Mouse (Mus musculus): ENCODE measurements around the gene Fbxw11. TPM values are rescaled to one million over a fixed set of nuclear protein-coding genes. Genes with fewer than 3 reads are reported as not detected.

Fbxw11 gene
- total RNA-seq, 1 experiment: 45.8 TPM

- Histone ChIP-seq H3K9ac (ENCODE audit: insufficient read depth, low read depth, low read length, poor library complexity, severe bottlenecking) (no peak overlapping the region), H3K27ac (ENCODE audit: insufficient read depth, low read depth, low read length, poor library complexity, severe bottlenecking) (no peak overlapping the region), H3K9me3 (ENCODE audit: control insufficient read depth, insufficient read depth, low read depth, low read length) (no peaks in the 10 kb centered on the region), H3K4me1 (ENCODE audit: control insufficient read depth in 2 of 2, insufficient read depth in 2 of 2, low read length in 2 of 2, poor library complexity in 1 of 2) (0 out of 4 replicates have a peak, but pooled peaks cover 0 to 1% of the 10 kb centered on the region in 2 experiments), H3K4me3 (ENCODE audit: insufficient read depth in 1 of 2, low read depth in 1 of 2, low read length in 2 of 2, poor library complexity in 1 of 2, severe bottlenecking in 1 of 2) (no peak overlapping the region), H3K36me3 (ENCODE audit: control insufficient read depth, insufficient read depth, low read length, poor library complexity, severe bottlenecking) (no peaks in the 10 kb centered on the region)
- no peak for TF ChIP-seq HCFC1 (IDR thresholded peaks at IDR 0.05; ENCODE audit: borderline replicate concordance, insufficient read depth, low read length)
- TF ChIP-seq ZC3H11A (IDR thresholded peaks at IDR 0.05; ENCODE audit: borderline replicate concordance, low read depth, low read length): no peak
- no peak for TF ChIP-seq CHD2 (IDR thresholded peaks at IDR 0.05; ENCODE audit: low read depth, low read length)
- TF ChIP-seq MAFK (IDR thresholded peaks at IDR 0.05; ENCODE audit: insufficient read depth, low read depth, low read length): no peak
- no peak for TF ChIP-seq ZNF384 (IDR thresholded peaks at IDR 0.05; ENCODE audit: low read depth, low read length)
- no peak for DNase-seq (ENCODE audit: low read depth, low spot score)
- in situ Hi-C loops (cut with MboI; ENCODE audit: low sequenced_read_pairs in 2 of 2, unreplicated experiment in 2 of 2): no loop called here
Observed at GRCm38 (mm10) chr11:32632671-32633070, 9.9 kb upstream of the Fbxw11 start.

- Histone ChIP-seq H3K36me3 (ENCODE audit: control insufficient read depth, insufficient read depth, low read length, poor library complexity, severe bottlenecking) (no peaks in the 10 kb centered on the region), H3K9ac (ENCODE audit: insufficient read depth, low read depth, low read length, poor library complexity, severe bottlenecking) (no peak overlapping the region), H3K4me3 (ENCODE audit: insufficient read depth in 1 of 2, low read depth in 1 of 2, low read length in 2 of 2, poor library complexity in 1 of 2, severe bottlenecking in 1 of 2) (no peak overlapping the region), H3K9me3 (ENCODE audit: control insufficient read depth, insufficient read depth, low read depth, low read length) (no peaks in the 10 kb centered on the region), H3K27ac (ENCODE audit: insufficient read depth, low read depth, low read length, poor library complexity, severe bottlenecking) (no peak overlapping the region), H3K4me1 (ENCODE audit: control insufficient read depth in 2 of 2, insufficient read depth in 2 of 2, low read length in 2 of 2, poor library complexity in 1 of 2) (0 out of 4 replicates have a peak, but pooled peaks cover 0 to 1% of the 10 kb centered on the region in 2 experiments)
- TF ChIP-seq HCFC1 (IDR thresholded peaks at IDR 0.05; ENCODE audit: borderline replicate concordance, insufficient read depth, low read length) (no peak), ZC3H11A (IDR thresholded peaks at IDR 0.05; ENCODE audit: borderline replicate concordance, low read depth, low read length) (peak; percentile 69; the same call in 1 of the 2 replicates)
- in situ Hi-C loops (cut with MboI; ENCODE audit: low sequenced_read_pairs in 2 of 2, unreplicated experiment in 2 of 2): no loop called here
- DNase-seq (ENCODE audit: low read depth, low spot score): peak; percentile 58
Observed at GRCm38 (mm10) chr11:32633542-32633941, 9.0 kb upstream of the Fbxw11 start.

- no peak for DNase-seq (ENCODE audit: low read depth, low spot score)
- Histone ChIP-seq H3K36me3 (ENCODE audit: control insufficient read depth, insufficient read depth, low read length, poor library complexity, severe bottlenecking) (no peaks in the 10 kb centered on the region), H3K9ac (ENCODE audit: insufficient read depth, low read depth, low read length, poor library complexity, severe bottlenecking) (no peak overlapping the region), H3K9me3 (ENCODE audit: control insufficient read depth, insufficient read depth, low read depth, low read length) (no peaks in the 10 kb centered on the region), H3K27ac (ENCODE audit: insufficient read depth, low read depth, low read length, poor library complexity, severe bottlenecking) (no peak overlapping the region), H3K4me3 (ENCODE audit: insufficient read depth in 1 of 2, low read depth in 1 of 2, low read length in 2 of 2, poor library complexity in 1 of 2, severe bottlenecking in 1 of 2) (no peak overlapping the region), H3K4me1 (ENCODE audit: control insufficient read depth in 2 of 2, insufficient read depth in 2 of 2, low read length in 2 of 2, poor library complexity in 1 of 2) (0 out of 4 replicates have a peak, but pooled peaks cover 0 to 1% of the 10 kb centered on the region in 2 experiments)
- TF ChIP-seq ZNF384 (IDR thresholded peaks at IDR 0.05; ENCODE audit: low read depth, low read length): no peak
- TF ChIP-seq HCFC1 (IDR thresholded peaks at IDR 0.05; ENCODE audit: borderline replicate concordance, insufficient read depth, low read length): no peak
- no peak for TF ChIP-seq MAFK (IDR thresholded peaks at IDR 0.05; ENCODE audit: insufficient read depth, low read depth, low read length)
- no peak for TF ChIP-seq CHD2 (IDR thresholded peaks at IDR 0.05; ENCODE audit: low read depth, low read length)
- no peak for TF ChIP-seq ZC3H11A (IDR thresholded peaks at IDR 0.05; ENCODE audit: borderline replicate concordance, low read depth, low read length)
- in situ Hi-C loops (cut with MboI; ENCODE audit: low sequenced_read_pairs in 2 of 2, unreplicated experiment in 2 of 2): no loop called here
Observed at GRCm38 (mm10) chr11:32634143-32634542, 8.4 kb upstream of the Fbxw11 start.

- in situ Hi-C loops (cut with MboI; ENCODE audit: low sequenced_read_pairs in 2 of 2, unreplicated experiment in 2 of 2): no loop called here
- Histone ChIP-seq H3K36me3 (ENCODE audit: control insufficient read depth, insufficient read depth, low read length, poor library complexity, severe bottlenecking) (no peaks in the 10 kb centered on the region), H3K9ac (ENCODE audit: insufficient read depth, low read depth, low read length, poor library complexity, severe bottlenecking) (no peak overlapping the region), H3K9me3 (ENCODE audit: control insufficient read depth, insufficient read depth, low read depth, low read length) (no peaks in the 10 kb centered on the region), H3K4me3 (ENCODE audit: insufficient read depth in 1 of 2, low read depth in 1 of 2, low read length in 2 of 2, poor library complexity in 1 of 2, severe bottlenecking in 1 of 2) (no peak overlapping the region), H3K4me1 (ENCODE audit: control insufficient read depth in 2 of 2, insufficient read depth in 2 of 2, low read length in 2 of 2, poor library complexity in 1 of 2) (0 out of 4 replicates have a peak, but pooled peaks cover 0 to 1% of the 10 kb centered on the region in 2 experiments), H3K27ac (ENCODE audit: insufficient read depth, low read depth, low read length, poor library complexity, severe bottlenecking) (no peak overlapping the region)
- TF ChIP-seq ZC3H11A (IDR thresholded peaks at IDR 0.05; ENCODE audit: borderline replicate concordance, low read depth, low read length) (no peak), CHD2 (IDR thresholded peaks at IDR 0.05; ENCODE audit: low read depth, low read length) (no peak), ZNF384 (IDR thresholded peaks at IDR 0.05; ENCODE audit: low read depth, low read length) (no peak), MAFK (IDR thresholded peaks at IDR 0.05; ENCODE audit: insufficient read depth, low read depth, low read length) (no peak)
- DNase-seq (ENCODE audit: low read depth, low spot score): no peak
Observed at GRCm38 (mm10) chr11:32634842-32635241, 7.7 kb upstream of the Fbxw11 start.

- H3K27ac ChIP-seq (ENCODE audit: insufficient read depth, low read depth, low read length, poor library complexity, severe bottlenecking): no peak overlapping the region
- in situ Hi-C loops (cut with MboI; ENCODE audit: low sequenced_read_pairs in 2 of 2, unreplicated experiment in 2 of 2): no loop called here
Observed at GRCm38 (mm10) chr11:32636275-32636674, 6.2 kb upstream of the Fbxw11 start.

More at GRCm38 (mm10) chr11:32636275-32636674, 6.2 kb upstream of the Fbxw11 start:
- no peaks in the 10 kb centered on the region for H3K36me3 ChIP-seq (ENCODE audit: control insufficient read depth, insufficient read depth, low read length, poor library complexity, severe bottlenecking)
- TF ChIP-seq ZNF384 (IDR thresholded peaks at IDR 0.05; ENCODE audit: low read depth, low read length): 0 out of 2 replicates have a peak, but pooled peaks have one; percentile 44
- TF ChIP-seq ZC3H11A (IDR thresholded peaks at IDR 0.05; ENCODE audit: borderline replicate concordance, low read depth, low read length): no peak
- 0 out of 4 replicates have a peak, but pooled peaks cover 0 to 1% of the 10 kb centered on the region in 2 experiments for H3K4me1 ChIP-seq (ENCODE audit: control insufficient read depth in 2 of 2, insufficient read depth in 2 of 2, low read length in 2 of 2, poor library complexity in 1 of 2)
- no peaks in the 10 kb centered on the region for H3K9me3 ChIP-seq (ENCODE audit: control insufficient read depth, insufficient read depth, low read depth, low read length)
- H3K9ac ChIP-seq (ENCODE audit: insufficient read depth, low read depth, low read length, poor library complexity, severe bottlenecking): no peak overlapping the region
- no peak overlapping the region for H3K4me3 ChIP-seq (ENCODE audit: insufficient read depth in 1 of 2, low read depth in 1 of 2, low read length in 2 of 2, poor library complexity in 1 of 2, severe bottlenecking in 1 of 2)
- no peak for DNase-seq (ENCODE audit: low read depth, low spot score)
